Mouse (Mus musculus): ENCODE measurements around the gene Eif1ax.

DNA sequence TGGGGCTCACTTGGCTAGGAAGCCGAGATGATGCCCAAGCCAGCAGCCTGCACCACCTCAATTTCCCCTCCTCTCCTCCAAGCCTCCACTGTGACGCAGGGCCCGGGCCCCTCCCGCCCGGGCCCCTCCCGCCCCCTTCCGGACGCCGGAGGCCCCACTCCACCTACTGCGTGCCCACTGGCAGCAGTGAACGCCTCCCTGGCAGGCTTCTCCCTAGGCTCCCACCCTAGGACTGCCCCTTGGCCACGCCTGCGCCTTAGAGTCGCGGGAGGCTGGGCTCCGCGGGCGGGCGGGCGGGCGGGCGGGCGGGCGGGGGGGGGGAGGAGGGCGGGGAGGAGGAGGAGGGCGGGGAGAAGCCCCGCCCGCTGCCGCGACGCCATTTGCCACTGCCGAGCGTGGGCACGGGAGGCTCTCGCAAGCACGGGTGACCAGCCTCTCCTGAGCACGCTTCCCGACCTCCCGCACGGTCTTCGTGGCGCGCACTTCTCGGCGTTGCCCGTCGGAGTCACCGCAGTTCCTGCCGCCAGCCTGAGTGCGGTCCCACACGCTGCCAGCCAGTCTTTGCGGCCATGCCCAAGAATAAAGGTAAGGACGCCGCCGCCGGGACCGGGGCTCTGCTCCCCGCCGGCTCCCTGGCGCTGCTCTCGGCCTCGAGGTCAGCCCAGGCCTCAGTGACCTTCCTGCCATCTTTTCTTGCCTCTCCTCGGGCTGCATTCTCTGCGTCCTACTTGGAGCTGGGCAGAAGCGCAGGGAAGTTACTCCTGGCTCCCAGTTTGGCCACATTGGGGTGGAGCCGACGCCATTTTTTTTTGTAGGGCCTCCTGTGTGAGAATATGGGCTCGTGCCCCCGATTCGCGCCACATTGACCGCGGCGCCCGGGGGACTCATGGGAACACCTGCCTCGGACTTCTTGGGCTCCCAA is at the start of gene Eif1ax:
- TF ChIP-seq POLR2A (IDR thresholded peaks at IDR 0.05; ENCODE audit: low read depth, low read length) (peak; percentile 56), CTCF (conservative IDR thresholded peaks at IDR 0.05; ENCODE audit: insufficient read depth, insufficient read length, low read depth, low read length) (no peak)

Measured in kidney, adult 2 months (tissue).